Mouse (Mus musculus) forebrain, embryonic 16.5 days (tissue): ENCODE data around the gene Ptgr2. TPM values are rescaled to one million over a fixed set of nuclear protein-coding genes. Genes with fewer than 3 reads are reported as not detected.
"Not testable (repeated sequence)": the region's sequence is repeated elsewhere in the genome, so short reads cannot be mapped to it uniquely, and the experiment has no call there.

Source experiments
- ATAC-seq: fragments of 200-750 bp; cut with Nextera tagmentation; 2 replicates; pipeline ENCODE4 v1.8.0; 2017; ENCODE audit warnings: mild to moderate bottlenecking, moderate library complexity
- H3K27ac ChIP-seq: fragments of 300-500 bp; sonication (generic); 2 replicates; pipeline ENCODE4 v1.5.1; 2014; ENCODE audit warnings: low read length, control low read depth
- H3K27me3 ChIP-seq: fragments of 300-500 bp; sonication (generic); replicated peaks from 2 replicates; pipeline ENCODE4 v1.6.1; 2014; ENCODE audit warnings: low read length; ENCODE audit not compliant: control insufficient read depth, insufficient read depth
- H3K36me3 ChIP-seq: fragments of 300-500 bp; sonication (generic); 2 replicates; pipeline ENCODE4 v1.6.1; 2014; ENCODE audit not compliant: control insufficient read depth, insufficient read depth
- H3K4me1 ChIP-seq: fragments of 300-500 bp; sonication (generic); replicated peaks from 2 replicates; pipeline ENCODE4 v1.6.1; 2014; ENCODE audit warnings: low read length; ENCODE audit not compliant: control insufficient read depth, insufficient read depth
- H3K4me2 ChIP-seq: fragments of 300-500 bp; sonication (generic); 2 replicates; pipeline ENCODE4 v1.6.1; 2014; ENCODE audit warnings: mild to moderate bottlenecking, low read length, control low read depth
- H3K4me3 ChIP-seq: fragments of 300-500 bp; sonication (generic); replicated peaks from 2 replicates; pipeline ENCODE4 v1.5.1; 2014; ENCODE audit warnings: mild to moderate bottlenecking, low read length, control low read depth
- H3K9ac ChIP-seq: fragments of 300-500 bp; sonication (generic); replicated peaks from 2 replicates; pipeline ENCODE4 v1.6.1; 2014; ENCODE audit warnings: low read depth, low read length, control low read depth
- H3K9me3 ChIP-seq: fragments of 300-500 bp; sonication (generic); 2 replicates; pipeline ENCODE4 v1.6.1; 2016; ENCODE audit warnings: low read length; ENCODE audit not compliant: control insufficient read depth
- WGBS: fragments of 180-500 bp; shearing (Covaris S2); extraction: QIAGEN DNeasy Blood & Tissue Kit; methylation state at CpG from one replicate; pipeline ENCODE4 v1.1.7; 2014; 5-methylcytosine and 5-hydroxymethylcytosine counted together
- polyA plus RNA-seq: library from polyadenylated mRNA; unstranded; fragments of >200 nt; fragmentation: Nextera tagmentation; extraction: Ambion mirVana; gene quantifications from 2 replicates; pipeline ENCODE4 v1.2.1, GENCODE M21; 2015

The Ptgr2 gene
- polyA plus RNA-seq, 1 experiment from 2014 or later = 13.2 TPM

DNA sequence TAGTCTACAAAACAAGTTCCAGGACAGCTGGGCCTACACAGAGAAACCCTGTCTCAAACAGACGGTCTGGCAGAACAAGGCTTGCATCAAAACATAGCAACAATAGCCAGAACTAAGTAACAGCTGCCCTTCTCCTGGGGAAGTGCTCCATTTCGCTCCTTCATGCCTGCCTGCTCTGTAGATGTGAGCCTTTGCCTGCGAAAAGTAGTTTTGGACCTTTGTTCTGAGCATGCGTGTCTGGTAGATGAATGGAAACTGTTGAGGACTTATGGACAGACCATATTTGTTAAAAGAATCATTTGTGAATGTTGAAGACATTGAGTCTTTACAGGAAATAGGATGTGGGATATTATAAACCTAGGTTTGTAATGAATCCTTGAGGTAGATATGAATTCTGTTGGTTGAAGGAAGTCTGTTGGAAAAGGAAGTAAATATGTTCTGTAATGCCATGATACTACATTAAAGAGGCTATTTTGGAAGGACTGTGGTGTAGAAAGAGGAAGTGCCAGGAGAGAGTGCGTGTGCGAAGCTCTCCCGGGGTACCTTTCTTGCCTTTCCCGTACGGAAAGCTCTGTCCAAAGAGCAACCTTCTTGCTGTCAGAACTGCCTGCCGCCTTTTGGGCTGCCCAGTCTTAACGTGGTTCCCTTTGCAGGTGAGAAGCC lies 52.1 kb downstream of the Ptgr2 start:
- no peak overlapping the region for H3K9ac ChIP-seq
- H3K27me3 ChIP-seq = no peaks in the 10 kb centered on the region
- H3K36me3 ChIP-seq = peaks cover 36% of the 10 kb centered on the region
- H3K4me3 ChIP-seq = no peak overlapping the region
- ATAC-seq = no peak
- no peak overlapping the region for H3K4me2 ChIP-seq
- no peaks in the 10 kb centered on the region for H3K4me1 ChIP-seq
- no peaks in the 10 kb centered on the region for H3K9me3 ChIP-seq
- 91% methylated on average over 11 of the region's 11 CpGs for WGBS
- H3K27ac ChIP-seq = no peak overlapping the region

DNA sequence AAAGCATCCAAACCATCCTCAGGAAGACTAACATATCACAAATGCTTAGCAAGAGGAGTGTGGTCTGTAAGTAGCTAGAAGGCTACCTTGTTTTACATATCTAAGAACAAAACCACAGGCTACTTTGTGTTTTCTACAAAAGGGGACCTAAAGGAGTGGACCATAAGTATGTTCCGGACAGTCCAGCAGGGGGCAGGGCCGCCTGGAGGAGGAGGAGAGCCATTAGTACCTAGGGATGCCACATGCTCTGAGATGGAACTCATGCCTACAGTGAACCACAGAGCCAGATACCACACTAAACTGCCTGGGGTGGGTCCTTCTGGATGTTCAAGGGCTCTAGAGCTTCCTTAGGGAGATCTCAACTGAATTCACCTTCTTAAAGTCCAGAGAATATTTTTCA lies 62.2 kb downstream of the Ptgr2 start:
- Histone ChIP-seq H3K9ac (no peak overlapping the region), H3K36me3 (peaks cover 29% of the 10 kb centered on the region), H3K4me1 (no peaks in the 10 kb centered on the region), H3K9me3 (no peaks in the 10 kb centered on the region), H3K27me3 (no peaks in the 10 kb centered on the region), H3K4me2 (no peak overlapping the region), H3K4me3 (no peak overlapping the region), H3K27ac (no peak overlapping the region)
- ATAC-seq = no peak
- WGBS = 36% methylated on average over 2 of the region's 2 CpGs

DNA sequence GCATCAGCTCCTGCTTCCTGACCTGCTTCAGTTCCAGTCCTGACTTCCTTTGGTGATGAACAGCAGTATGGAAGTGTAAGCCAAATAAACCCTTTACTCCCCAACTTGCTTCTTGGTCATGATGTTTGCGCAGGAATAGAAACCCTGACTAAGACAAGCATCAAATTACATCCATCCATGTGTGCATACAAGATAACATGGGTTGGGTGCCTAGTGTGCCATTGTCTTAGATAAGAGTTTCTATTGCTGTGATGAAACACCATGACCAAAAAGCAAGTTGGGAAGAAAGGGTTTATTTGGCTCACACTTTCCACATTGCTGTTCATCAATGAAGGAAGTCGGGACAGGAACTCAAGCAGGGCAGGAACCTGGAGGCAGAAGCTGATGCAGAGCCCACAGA lies 73.7 kb downstream of the Ptgr2 start:
- not testable (repeated sequence) for H3K9me3 ChIP-seq, H3K9ac ChIP-seq, H3K4me2 ChIP-seq, H3K4me3 ChIP-seq, H3K36me3 ChIP-seq, H3K27ac ChIP-seq, ATAC-seq, H3K27me3 ChIP-seq
- peaks cover 17% of the 10 kb centered on the region for H3K4me1 ChIP-seq
- WGBS = 87% methylated on average over 2 of the region's 2 CpGs

DNA sequence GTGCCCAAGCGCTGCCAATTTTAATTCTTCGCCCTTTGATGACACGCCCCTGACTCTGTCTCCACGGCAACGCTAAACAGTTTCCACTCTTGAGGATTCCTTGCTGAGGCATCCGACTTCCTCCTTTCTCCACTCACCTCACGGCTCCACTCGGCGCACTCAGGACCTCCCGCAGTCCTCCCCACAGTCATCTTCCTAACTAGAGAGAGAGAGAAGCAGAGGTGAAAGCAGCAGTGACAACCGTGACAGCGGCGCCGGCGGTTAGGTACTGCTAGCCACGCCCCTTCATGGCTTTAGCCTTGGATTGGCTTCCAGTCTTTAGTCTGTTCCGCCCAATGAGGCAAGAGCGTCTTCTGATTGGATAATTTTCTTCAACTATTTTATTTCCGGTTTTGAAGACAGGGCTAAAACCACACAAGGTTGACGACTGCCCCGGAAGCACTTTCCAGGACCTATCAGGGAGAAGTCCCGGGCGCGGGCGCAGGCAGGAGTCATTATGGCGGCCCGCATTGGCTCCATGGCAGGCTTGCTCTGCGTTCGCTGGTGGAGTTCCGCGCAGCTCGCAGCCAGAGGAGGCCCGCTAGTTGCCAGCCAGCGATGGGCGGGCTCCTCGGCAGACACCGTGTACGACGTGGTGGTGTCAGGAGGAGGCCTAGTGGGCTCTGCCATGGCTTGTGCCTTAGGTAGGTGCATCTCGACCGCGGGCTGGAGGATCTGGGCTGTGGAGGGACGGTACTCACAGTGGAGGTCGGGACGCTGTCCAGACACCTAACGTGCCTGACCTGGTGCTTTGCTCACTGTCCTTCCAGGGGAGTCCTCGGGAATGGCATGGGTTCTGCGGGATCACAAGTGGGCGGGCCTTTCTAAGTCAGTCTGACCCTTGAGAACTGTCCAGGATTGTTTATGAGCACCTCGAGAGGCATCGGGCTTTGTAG lies 76.8 kb downstream of the Ptgr2 start, which contains the start of the genes Coq6 and Fam161b:
Coq6 (plus strand) TSS at position 103 of the 935 bp plus-strand sequence.
Fam161b (minus strand) TSS at position 279 of the 935 bp plus-strand sequence.
- peaks cover 6% of the 10 kb centered on the region for H3K36me3 ChIP-seq
- H3K9me3 ChIP-seq = no peaks in the 10 kb centered on the region
- peak within 1 kb of the TSS; percentile 95 for H3K9ac ChIP-seq
- under 1% methylated on average over 51 of the region's 51 CpGs for WGBS
- peak within 1 kb of the TSS; percentile 100 for H3K4me3 ChIP-seq
- H3K27me3 ChIP-seq = no peaks in the 10 kb centered on the region
- peak; percentile 99 for ATAC-seq
- peaks cover 17% of the 10 kb centered on the region for H3K4me1 ChIP-seq
- peak within 1 kb of the TSS; percentile 93 for H3K4me2 ChIP-seq
- H3K27ac ChIP-seq = peak within 1 kb of the TSS; percentile 58; the same call in 1 of the 2 replicates

DNA sequence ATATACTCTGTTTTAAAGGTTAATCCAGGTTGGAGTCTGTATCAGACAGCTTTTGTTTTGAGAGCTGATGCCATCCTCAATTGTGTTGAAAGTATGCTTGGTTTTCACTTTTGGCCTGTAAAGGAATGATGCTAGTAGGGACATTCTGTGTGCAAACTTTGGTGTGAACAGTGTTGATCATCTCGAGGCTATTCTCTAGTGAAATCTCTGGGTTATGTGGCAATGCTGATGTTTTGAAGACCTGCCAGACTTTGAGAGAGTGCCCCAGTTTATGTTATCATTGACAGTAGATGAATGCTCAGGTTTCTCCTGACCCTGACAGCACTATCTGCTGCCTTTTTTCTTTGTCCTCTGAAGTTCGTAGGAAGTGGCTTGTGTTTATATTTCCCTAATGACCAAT lies 77.8 kb downstream of the Ptgr2 start:
- no peak for ATAC-seq
- H3K9ac ChIP-seq = no peak overlapping the region
- H3K9me3 ChIP-seq = no peaks in the 10 kb centered on the region

DNA sequence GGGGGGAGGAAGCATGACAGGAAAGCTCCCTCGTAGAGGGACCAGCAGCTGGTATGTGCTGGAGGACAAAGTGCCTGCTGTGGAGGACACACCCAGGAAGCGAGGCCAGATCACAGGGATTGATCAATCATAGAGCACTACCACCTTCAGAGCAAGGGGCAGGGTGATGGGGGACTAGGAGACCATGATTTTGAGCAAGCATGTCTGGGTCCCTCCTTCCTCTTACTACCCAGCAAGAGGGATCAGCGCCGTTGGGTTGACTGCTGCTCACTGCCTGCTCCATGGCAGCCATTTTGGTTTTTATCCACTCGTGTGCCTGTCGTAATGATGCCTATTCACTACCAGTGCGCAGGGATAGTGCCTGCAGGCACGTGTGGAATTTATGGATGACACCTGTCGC lies 79.3 kb downstream of the Ptgr2 start:
- Histone ChIP-seq H3K27me3 (no peaks in the 10 kb centered on the region), H3K9ac (no peak overlapping the region), H3K9me3 (no peaks in the 10 kb centered on the region), H3K4me3 (no peak overlapping the region), H3K27ac (no peak overlapping the region), H3K4me1 (peaks cover 17% of the 10 kb centered on the region), H3K4me2 (no peak overlapping the region), H3K36me3 (peaks cover 16% of the 10 kb centered on the region)
- no peak for ATAC-seq
- 90% methylated on average over 9 of the region's 9 CpGs for WGBS

More for the DNA sequence above, 77.8 kb downstream of the Ptgr2 start:
- peaks cover 8% of the 10 kb centered on the region for H3K36me3 ChIP-seq
- no peaks in the 10 kb centered on the region for H3K27me3 ChIP-seq
- H3K27ac ChIP-seq = no peak overlapping the region
- WGBS = 76% methylated on average over 2 of the region's 2 CpGs
- no peak overlapping the region for H3K4me3 ChIP-seq
- H3K4me2 ChIP-seq = peak overlapping the region; percentile 93
- H3K4me1 ChIP-seq = peaks cover 17% of the 10 kb centered on the region

DNA sequence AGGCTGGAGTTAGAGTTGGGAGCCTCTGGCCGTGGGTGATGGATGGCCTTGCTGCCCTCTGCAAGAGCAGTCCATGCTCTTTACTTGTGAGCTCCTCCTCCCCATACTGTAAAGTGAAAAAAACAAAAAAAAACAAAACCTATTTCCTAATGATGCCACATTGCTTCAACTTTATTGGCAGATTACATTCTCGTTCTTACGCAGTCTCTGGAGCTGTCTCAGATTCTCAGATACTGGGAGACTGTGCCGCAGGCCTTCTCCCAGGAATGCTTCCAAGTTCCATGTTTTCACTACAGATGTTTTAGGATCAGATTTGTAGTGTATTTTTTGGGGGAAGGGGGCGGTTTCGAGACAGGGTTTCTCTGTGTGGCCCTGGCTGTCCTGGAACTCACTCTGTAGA lies 80.1 kb downstream of the Ptgr2 start:
- Histone ChIP-seq H3K9me3 (no peaks in the 10 kb centered on the region), H3K9ac (no peak overlapping the region), H3K27ac (no peak overlapping the region), H3K4me3 (no peak overlapping the region), H3K4me1 (peaks cover 17% of the 10 kb centered on the region), H3K36me3 (peaks cover 19% of the 10 kb centered on the region), H3K4me2 (no peak overlapping the region), H3K27me3 (no peaks in the 10 kb centered on the region)
- no peak for ATAC-seq
- 96% methylated on average over 6 of the region's 6 CpGs for WGBS

Other genes starting within 250 kb of the Ptgr2 start
- gene Acot4, start 246.9 kb upstream of the Ptgr2 start, polyA plus RNA-seq = 0.21 and 0.35 TPM in 2 replicates
- gene Gm49366, start 246.3 kb upstream of the Ptgr2 start, polyA plus RNA-seq = not detected in 2 replicates
- 0.87 and 1.1 TPM in 2 replicates for gene Acot3, start 233.1 kb upstream of the Ptgr2 start, polyA plus RNA-seq
- 0.16 TPM in 1 of 2 replicates, not detected in the other for gene Acot5, start 215.9 kb upstream of the Ptgr2 start, polyA plus RNA-seq
- 1.4 and 1.6 TPM in 2 replicates for gene Acot6, start 184.6 kb upstream of the Ptgr2 start, polyA plus RNA-seq
- gene Dnal1, start 170.9 kb upstream of the Ptgr2 start, polyA plus RNA-seq = 10.4 and 12.8 TPM in 2 replicates
- gene Pnma1, start 136.7 kb upstream of the Ptgr2 start, polyA plus RNA-seq = 5.3 and 7.2 TPM in 2 replicates
- gene Elmsan1, start 66.4 kb upstream of the Ptgr2 start, polyA plus RNA-seq = 3.8 and 4.4 TPM in 2 replicates
- gene Zfp410, start 31.6 kb downstream of the Ptgr2 start, polyA plus RNA-seq = 87.9 and 97.7 TPM in 2 replicates
- gene Coq6, start 76.4 kb downstream of the Ptgr2 start, polyA plus RNA-seq = 49.1 and 49.9 TPM in 2 replicates
- 15.5 and 15.6 TPM in 2 replicates for gene Fam161b, start 76.6 kb downstream of the Ptgr2 start, polyA plus RNA-seq
- 10.4 and 10.6 TPM in 2 replicates for gene Entpd5, start 123.8 kb downstream of the Ptgr2 start, polyA plus RNA-seq
- gene Bbof1, start 123.8 kb downstream of the Ptgr2 start, polyA plus RNA-seq = 4.5 and 5.0 TPM in 2 replicates
- gene Rnf113a2, start 132.0 kb downstream of the Ptgr2 start, polyA plus RNA-seq = 26.9 and 30.1 TPM in 2 replicates
- gene Aldh6a1, start 165.8 kb downstream of the Ptgr2 start, polyA plus RNA-seq = 33.3 and 39.9 TPM in 2 replicates
- 40.3 and 41.4 TPM in 2 replicates for gene Lin52, start 166.2 kb downstream of the Ptgr2 start, polyA plus RNA-seq